Mouse (Mus musculus) midbrain, embryonic 14.5 days (tissue): Measurements from ENCODE around the gene Olfr1338. TPM values are rescaled to one million over a fixed set of nuclear protein-coding genes. Genes with fewer than 3 reads are reported as not detected.
"Not testable (repeated sequence)": the region's sequence is repeated elsewhere in the genome, so short reads cannot be mapped to it uniquely, and the experiment has no call there.

ENCODE experiments used
- ATAC-seq: fragments of 200-750 bp; cut with Nextera tagmentation; 2 replicates; pipeline ENCODE4 v1.8.0; 2017; ENCODE audit warnings: moderate number of reproducible peaks, moderate library complexity; ENCODE audit not compliant: low FRiP score, low TSS enrichment
- DNase-seq: peaks from one replicate; pipeline ENCODE4 v3.0.0-alpha.2; 2015
- H3K27ac ChIP-seq: fragments of 300-500 bp; sonication (generic); replicated peaks from 2 replicates; pipeline ENCODE4 v1.5.1; 2014; ENCODE audit warnings: mild to moderate bottlenecking, low read depth, low read length, moderate library complexity
- H3K27me3 ChIP-seq: fragments of 300-500 bp; sonication (generic); 2 replicates; pipeline ENCODE4 v1.6.1; 2014; ENCODE audit warnings: low read length, control low read depth, mixed read lengths; ENCODE audit not compliant: control insufficient read depth, insufficient read depth
- H3K36me3 ChIP-seq: fragments of 300-500 bp; sonication (generic); 2 replicates; pipeline ENCODE4 v1.6.1; 2014; ENCODE audit warnings: low read length, control low read depth; ENCODE audit not compliant: control insufficient read depth, insufficient read depth
- H3K4me1 ChIP-seq: fragments of 300-500 bp; sonication (generic); 2 replicates; pipeline ENCODE4 v1.6.1; 2014; ENCODE audit warnings: mild to moderate bottlenecking, antibody characterized with exemption, low read length, control low read depth; ENCODE audit not compliant: control insufficient read depth, insufficient read depth
- H3K4me2 ChIP-seq: fragments of 300-500 bp; sonication (generic); 2 replicates; pipeline ENCODE4 v1.6.1; 2014; ENCODE audit warnings: mild to moderate bottlenecking, low read length, moderate library complexity
- H3K4me3 ChIP-seq: fragments of 300-500 bp; sonication (generic); replicated peaks from 2 replicates; pipeline ENCODE4 v1.5.1; 2014; ENCODE audit warnings: low read depth, low read length
- H3K9ac ChIP-seq: fragments of 300-500 bp; sonication (generic); replicated peaks from 2 replicates; pipeline ENCODE4 v1.6.1; 2014; ENCODE audit warnings: mild to moderate bottlenecking, low read length, moderate library complexity
- H3K9me3 ChIP-seq: fragments of 300-500 bp; sonication (generic); 2 replicates; pipeline ENCODE4 v1.6.1; 2016; ENCODE audit warnings: low read length, control low read depth, mixed read lengths; ENCODE audit not compliant: control insufficient read depth
- WGBS: fragments of 180-500 bp; shearing (Covaris S2); extraction: QIAGEN DNeasy Blood & Tissue Kit; methylation state at CpG from one replicate; pipeline ENCODE4 v1.1.7; 2014; 5-methylcytosine and 5-hydroxymethylcytosine counted together
- polyA plus RNA-seq: library from polyadenylated mRNA; unstranded; fragments of >200 nt; fragmentation: Nextera tagmentation; extraction: Ambion mirVana; gene quantifications from 2 replicates; pipeline ENCODE4 v1.2.1, GENCODE M21; 2014

Gene Olfr1338
- polyA plus RNA-seq, result not detected in 2 replicates

DNA sequence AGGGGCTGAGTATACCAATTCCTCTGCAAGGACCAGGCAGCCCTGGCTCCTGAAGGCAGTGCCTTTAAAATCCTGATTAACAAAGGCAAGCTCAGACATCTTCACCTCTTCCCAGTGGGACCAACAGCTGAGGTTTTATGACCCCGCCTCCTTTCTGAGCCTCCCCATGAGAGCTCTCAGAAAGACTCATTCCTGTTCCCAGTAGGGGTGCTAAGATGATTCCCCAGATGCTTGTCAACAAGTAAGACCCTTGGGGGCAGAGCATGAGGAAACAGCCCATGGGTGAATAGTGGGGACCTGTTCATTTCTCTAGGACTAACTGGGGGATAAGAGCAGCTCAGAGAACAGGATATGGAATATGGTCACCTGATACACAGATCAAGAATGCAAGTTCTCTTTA is at the start of gene Olfr1338:
Gene Olfr1338, minus strand, starts transcription at position 101 of the 400 bp plus-strand sequence.
- Histone ChIP-seq H3K9me3 (no peaks in the 10 kb centered on the region), H3K9ac (no peak within 1 kb of the TSS), H3K4me3 (no peak within 1 kb of the TSS), H3K36me3 (no peaks in the 10 kb centered on the region), H3K4me2 (no peak within 1 kb of the TSS), H3K4me1 (no peaks in the 10 kb centered on the region), H3K27me3 (no peaks in the 10 kb centered on the region), H3K27ac (no peak within 1 kb of the TSS)
- DNase-seq (no peak), ATAC-seq (no peak)
- WGBS, result 85% methylated on average over 1 of the region's 1 CpGs

DNA sequence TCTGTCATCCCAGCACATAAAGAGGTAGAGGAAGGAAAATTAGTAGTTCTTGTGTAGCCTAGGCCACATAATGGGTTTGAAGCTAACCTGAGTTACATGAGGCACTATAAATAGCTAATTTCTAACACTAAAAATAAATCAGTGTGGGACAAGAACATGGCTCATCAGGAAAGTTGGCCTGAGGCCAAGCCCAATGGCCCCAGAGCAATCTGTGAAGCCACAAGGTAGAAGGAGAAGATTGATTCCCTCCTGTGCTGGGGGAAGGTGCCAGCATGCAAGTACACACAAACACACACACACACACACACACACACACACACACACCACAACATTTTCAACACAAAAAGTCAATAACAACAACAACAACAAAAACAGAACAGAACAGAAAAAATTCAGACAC is 34.3 kb upstream of the Olfr1338 start:
- not testable (repeated sequence) for H3K4me2 ChIP-seq, H3K9me3 ChIP-seq, H3K4me3 ChIP-seq, H3K27ac ChIP-seq, H3K4me1 ChIP-seq, H3K36me3 ChIP-seq, DNase-seq, ATAC-seq, H3K27me3 ChIP-seq, H3K9ac ChIP-seq

DNA sequence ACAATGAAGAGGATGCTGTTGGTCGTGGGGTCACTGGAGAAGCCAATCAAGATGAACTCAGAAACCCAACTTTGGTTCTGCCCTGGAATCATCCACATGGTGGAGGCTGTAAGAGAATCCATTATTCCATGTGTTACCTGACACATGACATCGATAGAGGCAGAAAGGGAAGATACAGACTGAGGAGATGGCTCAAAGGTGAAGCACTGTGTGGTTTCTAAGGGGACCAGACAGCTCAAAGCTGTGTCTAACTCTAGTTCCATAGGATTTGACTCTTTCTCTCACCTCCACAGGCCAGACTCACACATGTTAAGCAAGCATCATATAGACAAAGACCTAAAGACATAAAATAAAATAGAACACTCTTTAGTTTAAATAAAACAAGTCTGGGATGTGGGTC is 23.9 kb upstream of the Olfr1338 start, which contains the start of gene Olfr1337:
Gene Olfr1337, minus strand, starts transcription at position 101 of the 400 bp plus-strand sequence.
- Histone ChIP-seq H3K27ac (no peak within 1 kb of the TSS), H3K4me3 (no peak within 1 kb of the TSS), H3K9me3 (no peaks in the 10 kb centered on the region), H3K27me3 (no peaks in the 10 kb centered on the region), H3K36me3 (no peaks in the 10 kb centered on the region), H3K4me1 (no peaks in the 10 kb centered on the region), H3K4me2 (no peak within 1 kb of the TSS), H3K9ac (no peak within 1 kb of the TSS)
- 75% methylated on average over 2 of the region's 2 CpGs for WGBS
- no peak for ATAC-seq
- DNase-seq, result no peak

DNA sequence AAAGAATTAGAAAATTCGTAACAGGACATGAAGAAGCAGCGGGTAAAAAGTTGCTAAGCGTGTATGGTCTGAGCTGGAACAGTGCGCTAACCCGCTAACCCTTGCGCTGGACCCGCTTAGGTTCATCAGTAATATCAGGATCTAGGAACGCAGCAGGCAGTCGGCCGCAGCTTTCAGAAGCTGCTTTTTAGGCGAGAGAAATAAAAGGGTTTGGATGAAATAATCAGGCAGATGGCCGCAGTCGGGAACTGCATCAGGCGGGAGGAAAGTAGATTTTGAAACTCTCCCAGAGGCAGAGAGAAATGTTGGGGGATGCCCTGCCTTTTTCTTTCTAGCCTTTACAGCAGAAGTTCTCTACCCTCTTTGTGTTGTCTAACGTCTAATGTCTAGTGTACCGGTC is 16.7 kb downstream of the Olfr1338 start:
- Histone ChIP-seq H3K9ac (no peak overlapping the region), H3K4me3 (no peak overlapping the region), H3K4me2 (peak overlapping the region; percentile 19), H3K36me3 (no peaks in the 10 kb centered on the region), H3K4me1 (no peaks in the 10 kb centered on the region), H3K27ac (no peak overlapping the region), H3K27me3 (no peaks in the 10 kb centered on the region), H3K9me3 (0 out of 2 replicates have a peak, but pooled peaks cover 5% of the 10 kb centered on the region)
- WGBS, result 2% methylated on average over 16 of the region's 16 CpGs
- no peak for ATAC-seq
- DNase-seq, result peak; percentile 12

DNA sequence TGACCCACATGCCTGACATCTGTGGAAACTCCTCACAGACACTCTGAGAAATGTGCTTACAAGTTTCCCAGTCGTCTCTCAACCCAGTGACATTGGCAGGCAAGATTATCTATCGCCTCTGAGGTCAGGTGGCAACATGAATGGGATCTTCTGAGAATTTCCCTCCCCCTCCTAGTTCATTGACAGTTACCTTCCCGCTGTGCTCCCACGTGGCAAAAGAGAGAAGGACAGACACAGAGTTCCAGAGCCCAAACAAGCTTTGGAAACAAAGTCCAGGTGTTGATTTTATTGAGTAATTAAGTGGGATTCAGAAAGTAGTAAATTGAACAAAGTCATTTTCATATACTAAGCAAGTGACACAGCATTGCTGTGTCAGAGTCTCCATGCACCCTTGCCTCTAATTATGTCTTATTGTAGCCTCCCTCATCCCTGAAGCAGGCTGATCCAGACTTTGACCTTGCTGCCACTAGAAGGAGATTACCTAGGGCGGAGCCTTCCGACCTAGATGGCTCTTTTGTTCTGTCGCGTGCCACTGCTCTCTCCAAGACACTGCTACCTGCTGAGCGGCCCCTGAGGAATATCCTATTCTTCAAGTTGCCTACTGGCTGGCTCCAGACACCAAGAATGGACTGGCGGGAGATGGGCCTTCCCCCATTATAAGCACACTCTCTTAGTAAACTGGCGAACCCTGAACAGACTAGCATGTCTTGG is 17.4 kb downstream of the Olfr1338 start:
- H3K4me3 ChIP-seq, result no peak overlapping the region
- no peak overlapping the region for H3K27ac ChIP-seq
- DNase-seq (peak; percentile 0), ATAC-seq (no peak)
- H3K27me3 ChIP-seq, result no peaks in the 10 kb centered on the region
- no peak overlapping the region for H3K9ac ChIP-seq
- 0 out of 2 replicates have a peak, but pooled peaks cover 1% of the 10 kb centered on the region for H3K9me3 ChIP-seq
- no peaks in the 10 kb centered on the region for H3K36me3 ChIP-seq
- H3K4me1 ChIP-seq, result no peaks in the 10 kb centered on the region
- 4% methylated on average over 11 of the region's 11 CpGs for WGBS
- peak overlapping the region; percentile 19 for H3K4me2 ChIP-seq

DNA sequence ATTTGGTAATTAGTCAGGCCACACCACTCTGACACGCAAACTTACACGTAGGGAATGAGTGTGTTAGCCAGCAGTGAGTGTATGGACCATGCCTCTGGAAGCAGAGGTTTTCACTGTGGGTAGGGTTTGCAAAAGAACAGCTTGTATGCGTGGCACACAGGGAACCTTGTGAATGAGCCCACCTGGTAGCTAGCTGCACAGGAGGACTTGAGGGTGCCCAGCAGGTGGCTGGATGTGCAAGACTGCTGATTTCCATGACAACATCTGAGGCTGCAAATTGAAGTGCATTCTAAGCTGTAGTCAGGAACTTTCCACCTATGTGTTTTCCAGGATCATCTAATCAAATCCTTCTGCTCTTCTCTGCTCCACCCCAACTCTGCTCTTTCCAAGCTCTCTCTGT is 19.0 kb downstream of the Olfr1338 start:
- Histone ChIP-seq H3K27me3 (no peaks in the 10 kb centered on the region), H3K4me3 (no peak overlapping the region), H3K9ac (no peak overlapping the region), H3K36me3 (no peaks in the 10 kb centered on the region), H3K27ac (no peak overlapping the region), H3K4me2 (no peak overlapping the region), H3K9me3 (no peaks in the 10 kb centered on the region), H3K4me1 (no peaks in the 10 kb centered on the region)
- ATAC-seq, result no peak
- WGBS, result 52% methylated on average over 3 of the region's 3 CpGs
- DNase-seq, result no peak

GRCm38 (mm10) chr4:118731875-118732274 is 26.7 kb downstream of the Olfr1338 start, which contains the start of gene Olfr1339:
Gene Olfr1339 (plus strand): TSS chr4:118732175.
- H3K27me3 ChIP-seq, result no peaks in the 10 kb centered on the region
- no peak for ATAC-seq
- H3K4me3 ChIP-seq, result no peak within 1 kb of the TSS
- H3K36me3 ChIP-seq, result no peaks in the 10 kb centered on the region
- 100% methylated on average over 1 of the region's 1 CpGs for WGBS
- no peak within 1 kb of the TSS for H3K9ac ChIP-seq
- H3K9me3 ChIP-seq, result no peaks in the 10 kb centered on the region
- DNase-seq, result no peak
- H3K27ac ChIP-seq, result no peak within 1 kb of the TSS
- no peak within 1 kb of the TSS for H3K4me2 ChIP-seq
- H3K4me1 ChIP-seq, result no peaks in the 10 kb centered on the region

DNA sequence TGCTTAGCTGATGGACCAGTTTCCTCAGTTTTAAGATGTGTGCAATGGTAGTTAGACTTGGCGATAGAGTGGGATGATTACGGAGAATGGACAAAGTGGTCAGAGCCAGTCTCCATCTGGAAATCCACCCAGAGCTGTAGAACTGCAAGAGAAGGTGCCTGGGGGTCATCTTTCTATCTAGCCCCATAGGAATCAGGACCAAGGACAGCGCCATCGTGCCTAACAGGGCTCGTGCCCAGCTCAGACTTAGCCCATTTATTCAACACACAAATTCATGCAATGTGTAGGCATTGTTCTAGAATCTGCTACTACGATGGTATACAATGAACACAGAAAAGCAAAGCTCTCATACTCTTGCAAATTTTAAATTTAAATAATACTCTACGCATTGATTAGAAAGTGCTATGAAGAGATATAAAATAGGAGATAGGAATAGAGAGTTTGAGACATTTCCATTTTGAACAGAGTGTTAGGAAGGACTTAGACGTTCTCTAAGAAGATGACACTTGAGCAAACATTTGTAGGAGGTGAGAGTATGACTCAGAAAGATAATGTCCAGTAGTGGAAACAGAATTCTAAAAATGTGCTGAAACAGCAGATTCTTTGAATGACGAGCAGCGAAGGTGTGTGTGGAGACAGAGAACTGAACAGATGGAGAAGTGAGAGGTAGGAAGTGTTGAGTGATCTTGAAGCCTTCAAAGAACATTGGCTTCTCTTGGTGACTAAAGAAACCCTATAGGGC is 36.6 kb downstream of the Olfr1338 start:
- Histone ChIP-seq H3K9ac (no peak overlapping the region), H3K4me2 (no peak overlapping the region), H3K4me1 (no peaks in the 10 kb centered on the region), H3K4me3 (no peak overlapping the region), H3K36me3 (no peaks in the 10 kb centered on the region), H3K27ac (no peak overlapping the region), H3K9me3 (no peaks in the 10 kb centered on the region), H3K27me3 (no peaks in the 10 kb centered on the region)
- DNase-seq (peak; percentile 5), ATAC-seq (no peak)
- 55% methylated on average over 10 of the region's 10 CpGs for whole genome bisulfite sequencing

GRCm38 (mm10) chr4:118719838-118720237 is 38.7 kb downstream of the Olfr1338 start, which contains the start of gene Olfr1340:
Gene Olfr1340 (plus strand): TSS chr4:118720138.
- H3K36me3 ChIP-seq, result no peaks in the 10 kb centered on the region
- H3K4me1 ChIP-seq, result no peaks in the 10 kb centered on the region
- H3K4me3 ChIP-seq, result no peak within 1 kb of the TSS
- H3K4me2 ChIP-seq, result no peak within 1 kb of the TSS
- no peak within 1 kb of the TSS for H3K9ac ChIP-seq
- DNase-seq (no peak), ATAC-seq (no peak)
- H3K9me3 ChIP-seq, result no peaks in the 10 kb centered on the region
- no peak within 1 kb of the TSS for H3K27ac ChIP-seq
- no peaks in the 10 kb centered on the region for H3K27me3 ChIP-seq
